Mouse (Mus musculus): Measurements from ENCODE around the gene Tsen2. TPM values are rescaled to one million over a fixed set of nuclear protein-coding genes. Genes with fewer than 3 reads are reported as not detected.

The Tsen2 gene
- polyA plus RNA-seq, 1 experiment from 2014 or later: 16.6 TPM

GRCm38 (mm10) chr6:115565479-115566045 lies 21.1 kb downstream of the Tsen2 start:
- WGBS: 86% methylated on average over 6 of the region's 6 CpGs
- Histone ChIP-seq H3K4me1 (ENCODE audit: control insufficient read depth in 2 of 2, insufficient read depth in 2 of 2, low read length in 2 of 2) (no peaks in the 10 kb centered on the region; a peak in 1 of 4 replicates), H3K27me3 (ENCODE audit: control insufficient read depth, insufficient read depth, low read length) (no peaks in the 10 kb centered on the region), H3K9me3 (ENCODE audit: control insufficient read depth, low read length) (0 out of 2 replicates have a peak, but pooled peaks cover 2% of the 10 kb centered on the region), H3K4me3 (ENCODE audit: control insufficient read depth in 1 of 2, insufficient read depth in 1 of 2, low read depth in 1 of 2, low read length in 2 of 2) (no peak overlapping the region), H3K36me3 (ENCODE audit: control insufficient read depth, insufficient read depth, low read length) (peaks cover 75% of the 10 kb centered on the region), H3K27ac (replicated peaks in 1 of 2; ENCODE audit: control insufficient read depth in 1 of 2, insufficient read depth in 1 of 2, low read depth in 2 of 2, low read length in 2 of 2) (no peak overlapping the region), H3K9ac (ENCODE audit: low read length) (no peak overlapping the region), H3K4me2 (ENCODE audit: low read length) (no peak overlapping the region)
- no peak for ATAC-seq (ENCODE audit: insufficient number of reproducible peaks, insufficient read depth, low FRiP score, low read depth)

GRCm38 (mm10) chr6:115574171-115574570 lies 29.7 kb downstream of the Tsen2 start:
- no peak overlapping the region for H3K27ac ChIP-seq (replicated peaks in 1 of 2; ENCODE audit: control insufficient read depth in 1 of 2, insufficient read depth in 1 of 2, low read depth in 2 of 2, low read length in 2 of 2)
- H3K9me3 ChIP-seq (ENCODE audit: control insufficient read depth, low read length): no peaks in the 10 kb centered on the region
- peaks cover 64% of the 10 kb centered on the region for H3K36me3 ChIP-seq (ENCODE audit: control insufficient read depth, insufficient read depth, low read length)
- H3K4me1 ChIP-seq (ENCODE audit: control insufficient read depth in 2 of 2, insufficient read depth in 2 of 2, low read length in 2 of 2): no peaks in the 10 kb centered on the region
- no peak overlapping the region for H3K4me2 ChIP-seq (ENCODE audit: low read length)
- no peaks in the 10 kb centered on the region for H3K27me3 ChIP-seq (ENCODE audit: control insufficient read depth, insufficient read depth, low read length)
- ATAC-seq (ENCODE audit: insufficient number of reproducible peaks, insufficient read depth, low FRiP score, low read depth): no peak
- no peak overlapping the region for H3K9ac ChIP-seq (ENCODE audit: low read length)
- whole genome bisulfite sequencing: 85% methylated on average over 7 of the region's 7 CpGs
- H3K4me3 ChIP-seq (ENCODE audit: control insufficient read depth in 1 of 2, insufficient read depth in 1 of 2, low read depth in 1 of 2, low read length in 2 of 2): no peak overlapping the region

GRCm38 (mm10) chr6:115577407-115577806 lies 32.9 kb downstream of the Tsen2 start:
- Histone ChIP-seq H3K4me2 (ENCODE audit: low read length) (no peak overlapping the region), H3K9me3 (ENCODE audit: control insufficient read depth, low read length) (no peaks in the 10 kb centered on the region), H3K9ac (ENCODE audit: low read length) (no peak overlapping the region), H3K4me1 (ENCODE audit: control insufficient read depth in 2 of 2, insufficient read depth in 2 of 2, low read length in 2 of 2) (no peaks in the 10 kb centered on the region), H3K4me3 (ENCODE audit: control insufficient read depth in 1 of 2, insufficient read depth in 1 of 2, low read depth in 1 of 2, low read length in 2 of 2) (no peak overlapping the region), H3K27me3 (ENCODE audit: control insufficient read depth, insufficient read depth, low read length) (no peaks in the 10 kb centered on the region), H3K27ac (replicated peaks in 1 of 2; ENCODE audit: control insufficient read depth in 1 of 2, insufficient read depth in 1 of 2, low read depth in 2 of 2, low read length in 2 of 2) (no peak overlapping the region), H3K36me3 (ENCODE audit: control insufficient read depth, insufficient read depth, low read length) (peaks cover 58% of the 10 kb centered on the region)
- ATAC-seq (ENCODE audit: insufficient number of reproducible peaks, insufficient read depth, low FRiP score, low read depth): no peak
- WGBS: 77% methylated on average over 5 of the region's 5 CpGs

- Histone ChIP-seq H3K27me3 (ENCODE audit: control insufficient read depth, insufficient read depth, low read length) (no peaks in the 10 kb centered on the region), H3K36me3 (ENCODE audit: control insufficient read depth, insufficient read depth, low read length) (peaks cover 58% of the 10 kb centered on the region), H3K9me3 (ENCODE audit: control insufficient read depth, low read length) (no peaks in the 10 kb centered on the region), H3K4me2 (ENCODE audit: low read length) (no peak overlapping the region), H3K4me3 (ENCODE audit: control insufficient read depth in 1 of 2, insufficient read depth in 1 of 2, low read depth in 1 of 2, low read length in 2 of 2) (no peak overlapping the region), H3K9ac (ENCODE audit: low read length) (no peak overlapping the region), H3K4me1 (ENCODE audit: control insufficient read depth in 2 of 2, insufficient read depth in 2 of 2, low read length in 2 of 2) (no peaks in the 10 kb centered on the region), H3K27ac (replicated peaks in 1 of 2; ENCODE audit: control insufficient read depth in 1 of 2, insufficient read depth in 1 of 2, low read depth in 2 of 2, low read length in 2 of 2) (no peak overlapping the region)
- WGBS: 93% methylated on average over 9 of the region's 9 CpGs
- no peak for ATAC-seq (ENCODE audit: insufficient number of reproducible peaks, insufficient read depth, low FRiP score, low read depth)
Measured at GRCm38 (mm10) chr6:115577941-115578340, 33.5 kb downstream of the Tsen2 start.

- Histone ChIP-seq H3K27me3 (ENCODE audit: control insufficient read depth, insufficient read depth, low read length) (no peaks in the 10 kb centered on the region), H3K36me3 (ENCODE audit: control insufficient read depth, insufficient read depth, low read length) (peaks cover 45% of the 10 kb centered on the region), H3K9ac (ENCODE audit: low read length) (no peak overlapping the region), H3K4me3 (ENCODE audit: control insufficient read depth in 1 of 2, insufficient read depth in 1 of 2, low read depth in 1 of 2, low read length in 2 of 2) (no peak overlapping the region), H3K9me3 (ENCODE audit: control insufficient read depth, low read length) (no peaks in the 10 kb centered on the region), H3K4me1 (ENCODE audit: control insufficient read depth in 2 of 2, insufficient read depth in 2 of 2, low read length in 2 of 2) (no peaks in the 10 kb centered on the region), H3K27ac (replicated peaks in 1 of 2; ENCODE audit: control insufficient read depth in 1 of 2, insufficient read depth in 1 of 2, low read depth in 2 of 2, low read length in 2 of 2) (no peak overlapping the region), H3K4me2 (ENCODE audit: low read length) (no peak overlapping the region)
- no peak for ATAC-seq (ENCODE audit: insufficient number of reproducible peaks, insufficient read depth, low FRiP score, low read depth)
- WGBS: 88% methylated on average over 3 of the region's 3 CpGs
Measured at GRCm38 (mm10) chr6:115580810-115581209, 36.3 kb downstream of the Tsen2 start.

GRCm38 (mm10) chr6:115582328-115583115 lies 38.1 kb downstream of the Tsen2 start:
- no peak for ATAC-seq (ENCODE audit: insufficient number of reproducible peaks, insufficient read depth, low FRiP score, low read depth)
- H3K27me3 ChIP-seq (ENCODE audit: control insufficient read depth, insufficient read depth, low read length): no peaks in the 10 kb centered on the region
- no peaks in the 10 kb centered on the region for H3K9me3 ChIP-seq (ENCODE audit: control insufficient read depth, low read length)
- peaks cover 28% of the 10 kb centered on the region for H3K36me3 ChIP-seq (ENCODE audit: control insufficient read depth, insufficient read depth, low read length)
- no peak overlapping the region for H3K4me3 ChIP-seq (ENCODE audit: control insufficient read depth in 1 of 2, insufficient read depth in 1 of 2, low read depth in 1 of 2, low read length in 2 of 2)
- peaks cover 2 to 6% of the 10 kb centered on the region in 2 experiments; a peak in 1 of 4 replicates for H3K4me1 ChIP-seq (ENCODE audit: control insufficient read depth in 2 of 2, insufficient read depth in 2 of 2, low read length in 2 of 2)
- WGBS: 81% methylated on average over 10 of the region's 10 CpGs
- H3K9ac ChIP-seq (ENCODE audit: low read length): no peak overlapping the region
- H3K27ac ChIP-seq (replicated peaks in 1 of 2; ENCODE audit: control insufficient read depth in 1 of 2, insufficient read depth in 1 of 2, low read depth in 2 of 2, low read length in 2 of 2): no peak overlapping the region
- H3K4me2 ChIP-seq (ENCODE audit: low read length): no peak overlapping the region

GRCm38 (mm10) chr6:115583430-115584125 lies 39.1 kb downstream of the Tsen2 start:
- Histone ChIP-seq H3K9ac (ENCODE audit: low read length) (no peak overlapping the region), H3K4me3 (ENCODE audit: control insufficient read depth in 1 of 2, insufficient read depth in 1 of 2, low read depth in 1 of 2, low read length in 2 of 2) (no peak overlapping the region), H3K4me2 (ENCODE audit: low read length) (no peak overlapping the region), H3K4me1 (ENCODE audit: control insufficient read depth in 2 of 2, insufficient read depth in 2 of 2, low read length in 2 of 2) (peaks cover 2 to 6% of the 10 kb centered on the region in 2 experiments; a peak in 1 of 4 replicates), H3K27me3 (ENCODE audit: control insufficient read depth, insufficient read depth, low read length) (no peaks in the 10 kb centered on the region), H3K36me3 (ENCODE audit: control insufficient read depth, insufficient read depth, low read length) (peaks cover 17% of the 10 kb centered on the region), H3K9me3 (ENCODE audit: control insufficient read depth, low read length) (no peaks in the 10 kb centered on the region), H3K27ac (replicated peaks in 1 of 2; ENCODE audit: control insufficient read depth in 1 of 2, insufficient read depth in 1 of 2, low read depth in 2 of 2, low read length in 2 of 2) (no peak overlapping the region)
- WGBS: 74% methylated on average over 6 of the region's 6 CpGs
- ATAC-seq (ENCODE audit: insufficient number of reproducible peaks, insufficient read depth, low FRiP score, low read depth): no peak

Data from heart, embryonic 14.5 days (tissue).